ENCODE assay signal across 9 mouse cellular contexts in genomic region chr2:181334023-181334422, GRCm38 (mm10). TPM values are rescaled to one million over a fixed set of nuclear protein-coding genes. Genes with fewer than 3 reads are reported as not detected.
DNase-seq lines count a peak whose midpoint lies in the region; ATAC-seq lines count a peak whose summit lies in the region.
"Had no signal": no experiment of that assay in that cellular context is flagged by ENCODE, and none has a peak within 500 bp of the region (broad histone marks: within the 10 kb centered on the region; RNA-seq: fewer than 3 reads in every experiment).

No protein-coding gene starts in this region.

- peaks cover 27% of the 10 kb centered on the region for H3K36me3 ChIP-seq in lung, embryonic 16.5 days (ENCODE audit: control insufficient read depth, insufficient read depth, low read length)

- no peaks in the 10 kb centered on the region for H3K4me1 ChIP-seq in lung, embryonic 16.5 days (replicated peaks; ENCODE audit: control insufficient read depth, insufficient read depth, low read length)

- ATAC-seq in erythroblast, adult 5-6 weeks (replicated peaks; ENCODE audit: low FRiP score, poor library complexity, severe bottlenecking): peak; percentile 93
- peak; percentile 38; the same call in 1 of the 2 replicates for ATAC-seq in lung, embryonic 16.5 days (ENCODE audit: low read depth)

- no peak overlapping the region for H3K4me2 ChIP-seq in lung, embryonic 16.5 days (ENCODE audit: low read depth, low read length)

- no peak overlapping the region for H3K4me3 ChIP-seq in lung, embryonic 16.5 days (ENCODE audit: low read length)

- intact Hi-C loops in heart, postnatal 14 days (cut with DNase I): loop anchor here (1.0 kb wide), 1 partner anchor 148 kb away; no protein-coding TSS in a partner anchor

- H3K9ac ChIP-seq in lung, embryonic 16.5 days (ENCODE audit: low read length): no peak overlapping the region

- H3K27ac ChIP-seq in lung, embryonic 16.5 days (ENCODE audit: low read length): no peak overlapping the region
- H3K27ac ChIP-seq: macrophage had no signal

- peak; percentile 55 to 89 for DNase-seq in adrenal gland, adult (ENCODE audit: inconsistent age in 2 of 2, low spot score in 1 of 2)
- no peak for DNase-seq in adrenal gland, postnatal 4 days (ENCODE audit: low spot score in 2 of 2)
- peak; percentile 68 to 73 for DNase-seq in adrenal gland, postnatal 36 days
- DNase-seq in heart, postnatal 14 days: peak; percentile 63 to 76
- peak; percentile 38 to 77 for DNase-seq in layer of hippocampus, adult 8-10 months (ENCODE audit: low spot score in 2 of 2)
- DNase-seq in right cerebral cortex, postnatal 25 days: peak; percentile 37

- no peaks in the 10 kb centered on the region for H3K9me3 ChIP-seq in lung, embryonic 16.5 days (ENCODE audit: control insufficient read depth, low read length)

- H3K27me3 ChIP-seq in lung, embryonic 16.5 days (ENCODE audit: control insufficient read depth, insufficient read depth, low read depth, low read length): no peaks in the 10 kb centered on the region

- 48% methylated on average over 3 of the region's 3 CpGs for WGBS in lung, embryonic 16.5 days

RNA-seq across cellular contexts. Expression of gene Rtel1, which starts 14.5 kb away (rescaled TPM):
- total RNA-seq in adrenal gland, postnatal 4 days (2021): 10 to 100 TPM; 65.6 to 69.4 TPM
- 10 to 100 TPM; 26.5 to 32.1 TPM for total RNA-seq in adrenal gland, postnatal 36 days (2021)
- 7.7 and 17.5 TPM in 2 replicates for total RNA-seq in erythroblast, adult 5-6 weeks (2015; ENCODE audit: low replicate concordance)
- total RNA-seq in erythroblast, adult 5-6 weeks (2017; ENCODE audit: low replicate concordance): 19.9 and 23.7 TPM in 2 replicates
- 10 to 100 TPM; 15.8 to 18.5 TPM for total RNA-seq in heart, postnatal 14 days (2021)
- total RNA-seq in layer of hippocampus, adult 8-10 months (2022): 10 to 100 TPM; 26.1 to 41.3 (median 37.1) TPM
- 47.2 and 47.8 TPM in 2 replicates for polyA plus RNA-seq in lung, embryonic 16.5 days (2015; fragmentation: Nextera tagmentation; extraction: Ambion mirVana)

RNA-seq across cellular contexts. Expression of gene Stmn3, which starts 19.7 kb away (rescaled TPM):
- total RNA-seq in adrenal gland, postnatal 4 days (2021): 10 to 100 TPM; 32.2 to 45.5 TPM
- 10 to 100 TPM; 10.3 to 11.7 TPM for total RNA-seq in adrenal gland, postnatal 36 days (2021)
- not detected in 2 replicates for total RNA-seq in erythroblast, adult 5-6 weeks (2015; ENCODE audit: low replicate concordance)
- total RNA-seq in erythroblast, adult 5-6 weeks (2017; ENCODE audit: low replicate concordance): not detected in 2 replicates
- total RNA-seq in heart, postnatal 14 days (2021): under 1 TPM in 1 of 2 experiments, not detected in 1; 0.24 TPM
- 100 to 1,000 TPM; 530 to 604 (median 573) TPM for total RNA-seq in layer of hippocampus, adult 8-10 months (2022)
- 4.8 and 9.3 TPM in 2 replicates for polyA plus RNA-seq in lung, embryonic 16.5 days (2015; fragmentation: Nextera tagmentation; extraction: Ambion mirVana)
- polyA plus RNA-seq: macrophage had no signal

RNA-seq across cellular contexts. Expression of gene Zgpat, which starts 30.7 kb away (rescaled TPM):
- total RNA-seq in adrenal gland, postnatal 4 days (2021): 10 to 100 TPM; 37.0 to 42.4 TPM
- 10 to 100 TPM; 34.8 to 47.3 TPM for total RNA-seq in adrenal gland, postnatal 36 days (2021)
- 0.77 and 2.3 TPM in 2 replicates for total RNA-seq in erythroblast, adult 5-6 weeks (2015; ENCODE audit: low replicate concordance)
- total RNA-seq in erythroblast, adult 5-6 weeks (2017; ENCODE audit: low replicate concordance): 10.5 and 11.0 TPM in 2 replicates
- total RNA-seq in heart, postnatal 14 days (2021): 10 to 100 TPM; 21.0 to 21.4 TPM
- 10 to 100 TPM; 69.8 to 88.2 (median 76.7) TPM for total RNA-seq in layer of hippocampus, adult 8-10 months (2022)
- 39.2 and 39.4 TPM in 2 replicates for polyA plus RNA-seq in lung, embryonic 16.5 days (2015; fragmentation: Nextera tagmentation; extraction: Ambion mirVana)

RNA-seq across cellular contexts. Expression of gene Arfrp1, which starts 31.2 kb away (rescaled TPM):
- total RNA-seq in adrenal gland, postnatal 4 days (2021): 10 to 100 TPM; 43.6 to 48.9 TPM
- 10 to 100 TPM; 38.9 to 45.5 TPM for total RNA-seq in adrenal gland, postnatal 36 days (2021)
- 0.96 and 11.1 TPM in 2 replicates for total RNA-seq in erythroblast, adult 5-6 weeks (2015; ENCODE audit: low replicate concordance)
- 4.0 and 13.0 TPM in 2 replicates for total RNA-seq in erythroblast, adult 5-6 weeks (2017; ENCODE audit: low replicate concordance)
- total RNA-seq in heart, postnatal 14 days (2021): 10 to 100 TPM; 43.9 to 44.0 TPM
- 10 to 100 TPM; 43.4 to 54.5 (median 50.7) TPM for total RNA-seq in layer of hippocampus, adult 8-10 months (2022)
- 60.8 and 62.0 TPM in 2 replicates for polyA plus RNA-seq in lung, embryonic 16.5 days (2015; fragmentation: Nextera tagmentation; extraction: Ambion mirVana)

RNA-seq across cellular contexts. Expression of gene Lime1, which starts 45.9 kb away (rescaled TPM):
- total RNA-seq in adrenal gland, postnatal 4 days (2021): 10 to 100 TPM; 21.8 to 28.4 TPM
- total RNA-seq in adrenal gland, postnatal 36 days (2021): 10 to 100 TPM; 13.4 to 18.1 TPM
- 8.8 and 11.5 TPM in 2 replicates for total RNA-seq in erythroblast, adult 5-6 weeks (2015; ENCODE audit: low replicate concordance)
- 2.5 and 3.8 TPM in 2 replicates for total RNA-seq in erythroblast, adult 5-6 weeks (2017; ENCODE audit: low replicate concordance)
- 1 to 10 TPM; 7.9 to 8.7 TPM for total RNA-seq in heart, postnatal 14 days (2021)
- total RNA-seq in layer of hippocampus, adult 8-10 months (2022): 10 to 100 TPM; 31.4 to 58.3 (median 42.7) TPM
- 20.7 and 24.0 TPM in 2 replicates for polyA plus RNA-seq in lung, embryonic 16.5 days (2015; fragmentation: Nextera tagmentation; extraction: Ambion mirVana)

Comparison
In these comparisons a context has a peak if more than half of its experiments do, and no peak if none do; other contexts are left out.
1. DNase-seq: peak in adrenal gland, adult (2 of 2), adrenal gland, postnatal 36 days (2 of 2), heart, postnatal 14 days (2 of 2), layer of hippocampus, adult 8-10 months (2 of 2) and right cerebral cortex, postnatal 25 days (single experiment); none in adrenal gland, postnatal 4 days (0 of 2).
2. RNA of gene Stmn3, which starts 19.7 kb away (total RNA-seq): 530 to 604 TPM in layer of hippocampus, adult 8-10 months; 32.2 to 45.5 TPM in adrenal gland, postnatal 4 days, 10.3 to 11.7 TPM in adrenal gland, postnatal 36 days, 0.24 TPM in heart, postnatal 14 days and not detected in erythroblast, adult 5-6 weeks; every median in the first group is over 10 times any median in the second.